Mouse (Mus musculus) thymus, postnatal 14 days (tissue): ENCODE data around the gene Shank1.

ENCODE experiments used
- DNase-seq: peaks from one replicate; pipeline ENCODE4 v3.0.0; 2021

Shank1 gene

DNA sequence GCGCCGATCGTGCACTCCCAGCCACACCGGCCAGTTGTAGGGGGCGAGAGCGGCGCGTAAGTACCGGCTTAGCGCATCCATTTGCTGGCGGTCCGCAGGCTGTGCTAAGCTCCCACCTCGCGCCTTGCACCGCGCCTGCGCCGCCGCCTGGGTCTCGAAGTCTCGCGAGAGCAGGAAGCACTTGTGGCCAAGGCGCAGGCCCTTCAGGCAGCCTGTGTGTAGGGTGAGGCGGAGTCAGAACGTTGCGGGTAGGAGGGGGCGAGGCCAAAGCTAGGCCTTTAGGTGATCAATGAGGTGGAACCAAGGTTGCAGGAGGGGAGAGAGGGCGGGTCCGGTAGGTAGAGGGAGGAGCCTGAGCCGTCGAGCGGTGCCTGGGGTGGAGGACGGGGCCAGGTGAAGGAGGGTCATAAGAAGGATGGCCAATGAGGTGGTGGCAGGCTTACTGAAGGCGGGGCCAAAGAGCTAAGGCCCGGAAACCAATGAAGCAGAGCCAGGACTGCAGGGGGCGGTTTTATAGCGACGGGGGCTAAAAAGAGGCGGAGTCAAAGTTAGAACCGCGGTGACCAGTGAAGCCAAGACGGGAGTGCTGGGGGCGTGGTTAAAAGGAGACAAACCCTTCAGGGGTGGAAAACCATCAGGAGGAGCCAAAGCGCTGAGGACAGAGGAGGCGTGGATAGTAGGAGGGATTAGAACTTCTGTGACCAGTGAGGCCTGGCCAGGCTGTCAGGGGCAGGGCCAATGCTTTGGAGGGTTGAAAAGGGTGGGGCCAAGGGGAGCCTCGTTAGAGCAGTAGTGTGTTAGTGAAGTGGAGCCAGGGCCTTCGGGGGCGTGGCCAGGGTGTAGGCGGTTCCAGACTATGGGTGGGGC, 5.0 kb upstream of the Shank1 start:
- peak; percentile 95 for DNase-seq

GRCm38 (mm10) chr7:44305686-44306085, 4.4 kb upstream of the Shank1 start:
- DNase-seq = peak; percentile 20

DNA sequence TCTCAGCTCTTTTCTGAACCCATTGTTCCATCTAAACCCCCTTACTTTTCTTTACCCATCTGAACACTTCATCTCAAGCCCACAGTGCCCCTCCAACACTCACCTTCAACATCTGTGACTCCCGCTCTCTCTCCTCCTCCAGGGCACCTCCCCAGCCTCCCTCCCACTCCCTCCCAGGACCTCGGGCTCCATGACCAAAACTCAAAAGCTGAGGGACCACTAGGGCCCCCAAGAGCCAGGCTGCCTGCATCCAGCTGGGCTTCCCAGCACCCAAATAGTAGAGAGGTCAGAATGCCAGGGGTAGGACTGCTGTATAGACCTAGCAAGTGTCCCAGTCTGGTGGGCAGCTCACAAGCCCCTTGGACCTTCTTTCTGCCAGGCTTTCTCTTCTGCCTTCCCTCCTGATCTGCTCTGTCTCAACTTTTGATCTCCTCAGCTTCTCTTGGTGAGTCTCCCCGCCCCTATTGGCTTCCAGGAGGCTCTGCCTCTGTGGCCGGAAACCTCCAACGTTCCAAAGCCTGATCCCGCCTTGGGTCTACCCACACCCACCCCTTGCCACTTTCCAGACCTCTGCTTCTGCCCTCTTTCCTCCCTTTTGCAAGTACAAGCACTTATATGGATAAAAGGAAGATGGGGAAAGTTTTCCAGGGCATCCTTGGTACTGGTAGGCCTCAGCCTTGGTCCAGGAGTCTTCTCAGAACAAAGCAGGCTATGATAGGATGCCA, 3.4 kb upstream of the Shank1 start, which contains the start of gene Clec11a:
Clec11a (minus strand) TSS at position 387 of the 725 bp plus-strand sequence.
- no peak for DNase-seq

DNA sequence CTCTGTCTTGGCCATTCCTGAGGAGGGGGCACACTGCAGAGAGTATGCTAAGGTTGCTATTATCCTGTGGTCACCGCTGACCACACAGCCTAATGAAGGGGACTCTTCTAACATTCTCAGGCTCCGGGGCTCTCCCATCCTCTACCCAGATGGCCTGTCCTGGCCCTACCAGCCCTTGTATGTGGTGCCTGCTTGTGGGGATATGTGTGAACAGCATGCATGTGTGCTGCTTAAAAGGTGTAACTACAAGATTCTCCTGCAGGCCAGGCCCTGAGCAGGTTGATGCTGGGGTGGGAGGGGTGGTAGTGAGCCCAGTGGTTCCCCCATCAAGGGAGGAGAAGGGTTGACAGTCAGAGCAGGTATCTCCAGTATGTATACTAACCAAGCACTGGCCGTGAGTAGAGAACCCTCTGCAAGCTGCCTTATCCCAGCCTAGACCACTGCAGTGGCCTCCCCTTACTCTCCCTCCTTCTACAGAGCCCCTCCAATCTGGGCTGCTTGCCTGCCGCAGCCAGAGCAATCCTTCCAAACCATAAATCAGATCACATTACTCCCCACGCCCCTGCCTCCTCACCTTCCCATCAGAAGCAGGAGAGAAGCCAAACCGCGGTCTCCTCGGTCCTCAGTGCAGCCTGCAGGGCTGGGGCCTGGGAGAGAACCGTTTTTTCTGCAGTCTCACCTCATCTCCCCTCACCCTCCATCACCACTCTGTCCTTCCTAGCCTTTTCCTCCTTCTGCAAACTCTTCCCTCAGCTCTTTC, 2.6 kb upstream of the Shank1 start:
- no peak for DNase-seq

- no peak for DNase-seq
Measured at GRCm38 (mm10) chr7:44310285-44310877, 328 bp downstream of the Shank1 start.

GRCm38 (mm10) chr7:44310878-44311712, 1.0 kb downstream of the Shank1 start:
- no peak for DNase-seq

- DNase-seq = no peak
Measured at GRCm38 (mm10) chr7:44311713-44312304, 1.8 kb downstream of the Shank1 start.

DNA sequence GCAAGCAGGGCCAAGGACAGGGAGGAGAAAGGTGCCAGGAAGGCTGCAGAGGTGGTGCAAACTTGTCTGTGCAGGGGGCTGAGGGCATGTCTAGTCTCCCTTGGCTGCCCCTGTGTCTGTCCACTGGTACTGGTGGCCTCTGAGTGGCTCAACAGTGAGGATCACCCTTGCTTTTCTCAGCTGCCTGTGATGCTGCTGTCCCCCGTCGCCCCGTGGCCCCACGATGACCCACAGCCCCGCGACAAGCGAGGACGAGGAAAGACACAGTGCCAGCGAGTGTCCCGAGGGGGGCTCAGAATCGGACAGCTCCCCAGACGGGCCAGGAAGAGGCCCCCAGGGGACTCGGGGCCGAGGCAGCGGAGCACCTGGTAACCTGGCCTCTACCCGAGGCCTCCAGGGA, 2.4 kb downstream of the Shank1 start:
- DNase-seq = no peak

DNA sequence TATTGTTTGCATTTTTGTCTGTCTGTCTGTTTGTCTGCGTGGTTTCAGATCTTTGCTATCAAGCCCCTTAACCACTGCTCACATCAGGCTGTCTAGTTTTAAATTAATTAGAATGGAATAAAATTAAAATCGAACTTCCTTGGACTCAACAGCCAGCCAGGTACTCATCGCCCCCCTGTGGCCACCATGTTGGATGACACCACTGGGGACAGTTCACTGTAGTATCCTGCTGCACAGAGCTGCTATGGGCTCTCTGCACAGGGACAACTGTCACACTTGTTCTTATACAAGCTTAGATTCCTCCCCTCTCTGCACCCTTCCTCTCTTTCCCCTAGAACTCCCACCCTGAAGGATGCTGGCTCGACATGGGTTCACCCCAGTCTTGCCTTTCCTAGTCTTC, 7.9 kb downstream of the Shank1 start:
- DNase-seq = peak; percentile 41

DNA sequence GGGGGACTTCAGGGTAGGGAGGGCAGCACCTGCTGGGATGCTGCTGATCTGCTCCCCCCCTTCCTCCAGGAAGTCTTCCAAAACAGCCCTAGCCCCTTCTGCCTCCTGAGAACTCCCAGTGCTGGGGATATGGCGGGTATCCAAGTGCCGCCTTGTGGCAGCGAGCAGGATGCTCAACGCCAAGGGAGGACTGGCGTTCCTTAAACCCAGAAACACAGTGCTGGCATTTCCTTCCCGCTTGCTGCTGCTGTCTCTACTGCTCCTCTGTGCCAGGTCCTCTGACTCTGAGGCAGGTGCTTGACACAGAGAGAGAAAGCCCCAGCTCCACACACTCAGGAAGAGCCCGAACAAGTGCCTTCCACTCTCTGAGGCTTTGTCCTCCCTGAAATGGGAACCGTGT, 10.8 kb downstream of the Shank1 start:
- DNase-seq = no peak

- DNase-seq = no peak
Measured at GRCm38 (mm10) chr7:44322290-44322689, 12.2 kb downstream of the Shank1 start.

- DNase-seq = no peak
Measured at GRCm38 (mm10) chr7:44326614-44327013, 16.6 kb downstream of the Shank1 start.

DNA sequence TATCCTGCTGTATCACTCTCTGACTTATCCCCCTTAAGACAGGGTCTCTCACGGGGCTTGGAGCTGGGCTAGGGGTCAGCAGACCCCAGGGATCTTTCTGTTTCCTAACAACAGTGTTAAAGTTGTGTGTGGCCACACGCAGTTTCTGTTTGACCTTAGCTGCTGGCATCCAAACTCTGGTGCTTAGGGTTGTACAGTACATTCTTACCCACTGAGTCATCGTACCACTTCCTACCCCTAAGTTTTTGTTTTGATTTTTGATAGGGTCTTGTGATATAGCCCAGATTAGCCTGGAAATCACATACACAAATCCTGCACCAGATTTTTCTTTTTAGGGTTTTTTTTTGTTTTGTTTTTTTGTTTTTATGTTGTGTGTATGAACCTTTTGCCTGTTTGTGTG, 22.3 kb downstream of the Shank1 start:
- no peak for DNase-seq

GRCm38 (mm10) chr7:44334139-44334538, 24.1 kb downstream of the Shank1 start:
- no peak for DNase-seq

- DNase-seq = no peak
Measured at GRCm38 (mm10) chr7:44335031-44335878, 25.2 kb downstream of the Shank1 start.

DNA sequence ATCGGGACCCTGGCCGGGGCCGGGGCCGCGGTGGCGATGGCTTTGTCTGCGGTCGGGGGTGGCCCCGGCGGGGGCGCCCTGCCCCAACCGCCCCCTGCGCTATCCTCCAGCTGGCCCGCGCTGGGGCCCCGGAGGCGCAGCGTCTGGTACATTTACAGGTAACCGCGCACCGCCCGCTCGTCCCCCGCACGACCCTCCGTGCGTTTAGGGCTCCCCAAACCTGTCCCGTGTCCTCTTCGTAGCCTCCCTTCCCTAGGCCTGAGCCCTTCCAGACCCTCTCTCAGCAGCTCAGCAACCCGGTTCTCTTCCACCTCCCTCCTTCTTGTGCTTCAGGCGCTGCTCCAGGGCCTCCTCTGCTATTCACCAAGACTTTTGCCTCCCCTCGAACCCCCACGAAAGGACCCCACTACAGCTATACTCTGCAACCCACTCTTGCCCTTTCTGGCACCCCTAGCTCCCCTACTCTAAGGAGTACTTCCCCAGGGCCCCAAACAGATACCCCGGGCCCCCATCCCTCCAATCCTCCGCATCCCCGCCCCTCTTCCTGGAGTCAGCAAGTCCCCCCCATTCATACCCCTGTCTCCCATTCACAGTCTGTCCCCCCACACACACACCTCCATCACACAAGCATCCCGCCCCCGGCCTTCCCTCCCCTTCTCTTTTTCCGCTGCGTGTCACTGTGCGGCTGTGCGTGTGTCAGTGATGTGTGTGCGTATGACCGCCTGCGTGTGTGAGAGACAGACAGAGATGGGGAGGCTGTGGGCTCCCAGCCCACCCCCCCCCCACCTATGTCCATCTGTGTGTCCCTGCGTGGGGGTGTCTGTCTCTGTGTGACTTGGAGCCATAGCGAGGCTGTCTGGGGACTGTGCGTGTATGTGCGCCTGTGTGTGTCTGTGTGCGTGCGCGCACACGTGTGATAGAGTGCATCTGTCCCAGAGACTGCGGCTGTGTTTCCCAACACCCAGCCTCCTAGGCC, 26.3 kb downstream of the Shank1 start:
- no peak for DNase-seq

- DNase-seq = no peak
Measured at GRCm38 (mm10) chr7:44337121-44337849, 27.2 kb downstream of the Shank1 start.

DNA sequence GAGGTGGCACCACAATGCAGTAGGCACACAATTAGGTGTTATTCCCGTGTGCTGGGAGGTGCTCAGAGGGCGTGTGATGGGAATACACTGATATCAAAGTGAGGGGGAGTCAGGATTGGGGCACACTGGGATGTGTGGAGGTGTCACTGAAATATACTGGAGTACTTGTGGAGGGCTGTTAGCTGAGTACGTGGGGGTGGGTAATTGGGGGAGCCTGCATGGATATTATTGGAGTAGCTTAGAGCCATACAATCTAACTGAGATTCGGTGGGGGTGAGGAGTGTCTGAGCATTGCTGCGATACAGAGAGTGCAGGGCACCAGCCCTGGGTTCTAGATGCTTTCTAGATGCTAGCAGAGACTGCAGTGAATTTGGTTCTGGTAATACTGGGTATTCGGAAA, 30.2 kb downstream of the Shank1 start:
- no peak for DNase-seq

- no peak for DNase-seq
Measured at GRCm38 (mm10) chr7:44341119-44341518, 31.1 kb downstream of the Shank1 start.
